Mouse (Mus musculus) limb, embryonic 14.5 days (tissue): ENCODE data around the gene Acp1. TPM values are rescaled to one million over a fixed set of nuclear protein-coding genes. Genes with fewer than 3 reads are reported as not detected.

Source experiments
- ATAC-seq: fragments of 200-750 bp; cut with Nextera tagmentation; 2 replicates; pipeline ENCODE4 v1.8.0; 2017; ENCODE audit warnings: low read depth, moderate number of reproducible peaks, moderate TSS enrichment; ENCODE audit not compliant: low FRiP score
- DNase-seq: peaks from one replicate; pipeline ENCODE4 v3.0.0-alpha.2; 2015; ENCODE audit warnings: low spot score
- H3K27ac ChIP-seq: fragments of 300-500 bp; sonication (generic); replicated peaks from 2 replicates; pipeline ENCODE4 v1.5.1; 2014; ENCODE audit warnings: low read depth, mild to moderate bottlenecking, low read length, moderate library complexity, mixed read lengths
- H3K27me3 ChIP-seq: fragments of 300-500 bp; sonication (generic); 2 replicates; pipeline ENCODE4 v1.6.1; 2014; ENCODE audit warnings: low read length, mixed read lengths; ENCODE audit not compliant: control insufficient read depth, insufficient read depth
- H3K36me3 ChIP-seq: fragments of 300-500 bp; sonication (generic); 2 replicates; pipeline ENCODE4 v1.6.1; 2014; ENCODE audit warnings: mild to moderate bottlenecking, low read length, moderate library complexity, mixed read lengths; ENCODE audit not compliant: control insufficient read depth, insufficient read depth
- H3K4me1 ChIP-seq: fragments of 300-500 bp; sonication (generic); 2 replicates; pipeline ENCODE4 v1.6.1; 2014; ENCODE audit warnings: antibody characterized with exemption, low read length, mixed read lengths; ENCODE audit not compliant: control insufficient read depth, insufficient read depth
- H3K4me2 ChIP-seq: fragments of 300-500 bp; sonication (generic); replicated peaks from 2 replicates; pipeline ENCODE4 v1.6.1; 2014; ENCODE audit warnings: low read depth, mild to moderate bottlenecking, low read length, moderate library complexity; ENCODE audit not compliant: severe bottlenecking
- H3K4me3 ChIP-seq: fragments of 300-500 bp; sonication (generic); replicated peaks from 2 replicates; pipeline ENCODE4 v1.5.1; 2014; ENCODE audit warnings: low read length
- H3K9ac ChIP-seq: fragments of 300-500 bp; sonication (generic); 2 replicates; pipeline ENCODE4 v1.6.1; 2014; ENCODE audit warnings: mild to moderate bottlenecking, low read depth, low read length, moderate library complexity; ENCODE audit not compliant: severe bottlenecking
- H3K9me3 ChIP-seq: fragments of 300-500 bp; sonication (generic); 2 replicates; pipeline ENCODE4 v1.6.1; 2016; ENCODE audit warnings: low read length; ENCODE audit not compliant: control insufficient read depth
- POLR2A ChIP-seq: fragments of 200-500 bp; IDR thresholded peaks from 2 replicates; pipeline ENCODE4 v1.8.0; 2012; ENCODE audit warnings: inconsistent platforms, mild to moderate bottlenecking, moderate library complexity, borderline replicate concordance; ENCODE audit not compliant: insufficient read depth, insufficient read length; ENCODE audit errors: extremely low read depth
- WGBS: fragments of 180-500 bp; shearing (Covaris S2); extraction: QIAGEN DNeasy Blood & Tissue Kit; methylation state at CpG from one replicate; pipeline ENCODE4 v1.1.7; 2014; 5-methylcytosine and 5-hydroxymethylcytosine counted together
- polyA plus RNA-seq, 2 experiments: library from polyadenylated mRNA; depleted of rRNA in 1 of 2; stranded (reverse) in 1 of 2; unstranded in 1 of 2; fragments of >200 nt; fragmentation: Nextera tagmentation in 1 of 2; extraction: Ambion mirVana in 1 of 2; gene quantifications; 2 replicates each; pipeline versions ENCODE4 v1.2.1 to v1.2.3; 2012 to 2014

Acp1 gene
- polyA plus RNA-seq (2012; rRNA removed) (20.5 and 27.3 TPM in 2 replicates), polyA plus RNA-seq (2014; fragmentation: Nextera tagmentation; extraction: Ambion mirVana) (158 and 169 TPM in 2 replicates)

DNA sequence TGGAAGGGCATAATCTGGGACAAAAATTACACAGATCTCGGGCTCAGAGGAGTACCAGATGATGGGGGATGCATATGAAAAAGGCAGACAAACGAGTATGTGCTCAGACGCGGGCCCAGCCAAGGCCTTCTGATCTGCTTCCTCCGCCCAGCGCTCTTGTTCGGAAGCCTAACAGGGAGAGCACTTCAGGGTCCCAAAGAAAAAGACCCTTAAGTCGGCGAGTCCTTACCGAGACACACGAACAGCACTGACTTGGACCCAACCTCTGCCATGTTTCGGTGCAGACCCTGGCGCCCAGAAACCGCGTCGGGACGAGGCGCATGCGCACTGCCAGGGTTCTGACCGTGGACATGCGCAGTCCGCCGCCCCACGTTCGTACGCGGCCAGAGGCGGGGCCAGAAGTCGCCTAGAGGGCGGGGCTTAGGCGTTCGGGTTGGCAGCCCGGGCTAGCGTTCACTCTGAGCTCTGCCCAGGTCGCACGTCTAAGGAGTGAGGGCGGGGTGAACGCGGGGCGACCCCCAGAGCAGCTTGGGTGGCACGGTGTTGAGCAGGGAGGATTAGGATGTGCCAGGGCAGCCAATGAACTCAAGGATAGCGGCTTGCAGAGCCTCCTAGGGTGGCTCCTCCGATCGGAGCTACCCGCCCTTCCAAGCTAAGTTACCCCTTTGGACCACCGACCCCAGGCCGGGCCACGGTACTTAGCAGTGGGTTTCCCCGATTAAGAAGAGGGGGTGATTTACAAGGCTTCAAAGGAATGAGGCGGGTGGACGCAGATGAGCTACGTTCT, at the start of gene Acp1, which contains the start of gene Sh3yl1:
TSS of gene Acp1 (minus strand) at position 329 of the 787 bp plus-strand sequence.
TSS of gene Sh3yl1 (plus strand) at position 408 of the 787 bp plus-strand sequence.
- no peaks in the 10 kb centered on the region for H3K9me3 ChIP-seq
- under 1% methylated on average over 50 of the region's 52 CpGs for WGBS
- H3K27me3 ChIP-seq, result no peaks in the 10 kb centered on the region
- peak within 1 kb of the TSS; percentile 77 for H3K9ac ChIP-seq
- peak within 1 kb of the TSS; percentile 55 for H3K27ac ChIP-seq
- H3K4me1 ChIP-seq, result peaks cover 9% of the 10 kb centered on the region; the same call in 1 of the 2 replicates
- 0 out of 2 replicates have a peak, but pooled peaks cover 6% of the 10 kb centered on the region for H3K36me3 ChIP-seq
- H3K4me3 ChIP-seq, result peak within 1 kb of the TSS; percentile 63
- peak within 1 kb of the TSS; percentile 88 for H3K4me2 ChIP-seq
- no peak; the same call in 1 of the 2 replicates for TF ChIP-seq POLR2A
- DNase-seq (peak; percentile 93), ATAC-seq (peak; percentile 98)

DNA sequence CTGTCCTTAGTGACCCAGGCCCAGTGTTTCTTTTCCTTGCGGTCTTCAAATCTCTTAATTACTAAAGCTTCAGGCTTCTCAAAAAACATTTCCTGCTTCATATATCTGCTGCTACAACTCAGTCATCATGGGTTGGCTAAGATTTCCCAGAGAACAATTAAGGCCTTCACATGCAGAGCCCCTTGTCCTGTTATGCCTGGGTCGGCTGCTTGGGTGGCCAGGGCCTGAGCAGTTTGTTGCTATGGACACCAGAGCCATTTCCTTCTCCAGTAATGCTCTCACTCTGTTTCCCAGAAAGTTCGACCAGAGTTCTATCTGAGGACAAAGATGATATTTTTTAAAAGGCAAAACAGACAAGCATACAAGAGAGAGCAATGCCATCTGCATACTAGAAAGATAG, 32.8 kb upstream of the Acp1 start:
- Histone ChIP-seq H3K4me3 (no peak overlapping the region), H3K9me3 (no peaks in the 10 kb centered on the region), H3K4me2 (no peak overlapping the region), H3K36me3 (peaks cover 17% of the 10 kb centered on the region), H3K9ac (no peak overlapping the region), H3K4me1 (no peaks in the 10 kb centered on the region), H3K27me3 (no peaks in the 10 kb centered on the region), H3K27ac (no peak overlapping the region)
- no peak for TF ChIP-seq POLR2A
- no peak for DNase-seq
- ATAC-seq, result no peak
- WGBS, result 55% methylated on average over 3 of the region's 3 CpGs

- Histone ChIP-seq H3K36me3 (peaks cover 17% of the 10 kb centered on the region), H3K4me1 (no peaks in the 10 kb centered on the region), H3K4me3 (no peak overlapping the region), H3K4me2 (no peak overlapping the region), H3K27ac (no peak overlapping the region), H3K9ac (no peak overlapping the region), H3K9me3 (no peaks in the 10 kb centered on the region), H3K27me3 (no peaks in the 10 kb centered on the region)
- WGBS, result 84% methylated on average over 14 of the region's 14 CpGs
- no peak for TF ChIP-seq POLR2A
- ATAC-seq (no peak), DNase-seq (no peak)
These were observed 31.9 kb upstream of the Acp1 start for GRCm38 (mm10) chr12:30943057-30943986.

DNA sequence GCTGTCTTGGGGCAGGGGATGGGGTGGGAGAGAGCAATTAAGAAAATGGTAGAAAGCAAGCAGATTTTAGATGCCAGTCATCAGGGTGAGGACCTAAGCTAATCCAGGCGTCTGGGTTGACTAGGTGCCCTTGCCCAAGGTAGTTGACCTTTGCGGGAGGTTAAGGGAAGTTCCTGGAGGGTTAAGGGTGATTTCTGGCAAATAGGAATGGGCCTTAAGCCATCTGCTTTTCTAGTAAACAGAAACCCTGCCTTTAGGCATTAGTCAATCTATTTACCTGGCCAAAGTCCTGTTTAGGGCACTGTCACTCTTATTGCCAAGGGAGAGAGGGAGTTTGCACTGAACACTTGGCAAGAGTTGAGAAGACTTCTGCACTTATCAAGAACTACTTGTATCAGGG, 25.5 kb upstream of the Acp1 start:
- no peak overlapping the region for H3K9ac ChIP-seq
- DNase-seq (no peak), ATAC-seq (no peak)
- no peaks in the 10 kb centered on the region for H3K4me1 ChIP-seq
- H3K4me2 ChIP-seq, result no peak overlapping the region
- no peak overlapping the region for H3K4me3 ChIP-seq
- no peak for TF ChIP-seq POLR2A
- peaks cover 9% of the 10 kb centered on the region for H3K36me3 ChIP-seq
- no peak overlapping the region for H3K27ac ChIP-seq
- H3K27me3 ChIP-seq, result no peaks in the 10 kb centered on the region
- 72% methylated on average over 2 of the region's 2 CpGs for WGBS
- H3K9me3 ChIP-seq, result no peaks in the 10 kb centered on the region

GRCm38 (mm10) chr12:30933299-30933698, 21.9 kb upstream of the Acp1 start:
- no peak for DNase-seq
- no peak for ATAC-seq
- H3K4me3 ChIP-seq, result no peak overlapping the region
- no peak overlapping the region for H3K9ac ChIP-seq
- 91% methylated on average over 2 of the region's 2 CpGs for WGBS
- no peak for TF ChIP-seq POLR2A
- no peaks in the 10 kb centered on the region for H3K36me3 ChIP-seq
- no peaks in the 10 kb centered on the region for H3K4me1 ChIP-seq
- no peak overlapping the region for H3K4me2 ChIP-seq
- H3K27ac ChIP-seq, result no peak overlapping the region
- H3K9me3 ChIP-seq, result no peaks in the 10 kb centered on the region
- no peaks in the 10 kb centered on the region for H3K27me3 ChIP-seq
